Mouse (Mus musculus) liver, adult 2 months (tissue): Measurements from ENCODE around the gene Rap2a. TPM values are rescaled to one million over a fixed set of nuclear protein-coding genes. Genes with fewer than 3 reads are reported as not detected.

Experiments used
- DNase-seq: peaks from one replicate; pipeline ENCODE4 v3.0.0-alpha.2; 2011; ENCODE audit warnings: low read depth, low spot score; ENCODE audit errors: extremely low read depth
- H3K27ac ChIP-seq: fragments of 200-500 bp; replicated peaks from 2 replicates; pipeline ENCODE4 v1.5.1; 2012; ENCODE audit warnings: low read depth, mild to moderate bottlenecking, control low read depth, inconsistent platforms, low read length; ENCODE audit not compliant: insufficient read depth
- H3K27me3 ChIP-seq: fragments of 200-500 bp; 2 replicates; pipeline ENCODE4 v1.6.1; 2012; ENCODE audit warnings: mild to moderate bottlenecking, moderate library complexity, low read length, inconsistent platforms; ENCODE audit not compliant: control insufficient read depth, insufficient read depth
- H3K36me3 ChIP-seq: fragments of 200-500 bp; 2 replicates; pipeline ENCODE4 v1.6.1; 2012; ENCODE audit warnings: low read length, inconsistent platforms; ENCODE audit not compliant: control insufficient read depth, insufficient read depth
- H3K4me1 ChIP-seq: fragments of 200-500 bp; 2 replicates; pipeline ENCODE4 v1.6.1; 2011; ENCODE audit warnings: low read length; ENCODE audit not compliant: control insufficient read depth, insufficient read depth
- H3K4me3 ChIP-seq: fragments of 200-500 bp; 2 replicates; pipeline ENCODE4 v1.5.1; 2011; ENCODE audit warnings: low read depth, mild to moderate bottlenecking, control low read depth, low read length, moderate library complexity; ENCODE audit not compliant: insufficient read depth
- H3K79me2 ChIP-seq: fragments of 200-500 bp; 2 replicates; pipeline ENCODE4 v1.6.1; 2012; ENCODE audit warnings: inconsistent platforms, mild to moderate bottlenecking, low read length, moderate library complexity; ENCODE audit not compliant: control insufficient read depth, insufficient read depth
- H3K9ac ChIP-seq: fragments of 200-500 bp; 2 replicates; pipeline ENCODE4 v1.6.1; 2012; ENCODE audit warnings: low read depth, mild to moderate bottlenecking, control low read depth, inconsistent platforms, low read length
- CTCF ChIP-seq: fragments of 200-500 bp; IDR thresholded peaks from 2 replicates; pipeline ENCODE4 v1.5.1; 2011; ENCODE audit warnings: low read depth, low read length, control low read depth
- POLR2A ChIP-seq: fragments of 200-500 bp; IDR thresholded peaks from 2 replicates; pipeline ENCODE4 v1.6.1; 2011; ENCODE audit warnings: low read length, control low read depth; ENCODE audit not compliant: insufficient read depth; ENCODE audit errors: extremely low read depth
- WGBS: fragments of 180-500 bp; shearing (Covaris S2); methylation state at CpG from one replicate; pipeline ENCODE4 v1.1.7; 2018; 5-methylcytosine and 5-hydroxymethylcytosine counted together
- polyA plus RNA-seq: library from polyadenylated mRNA; depleted of rRNA; stranded (reverse); fragments of >200 nt; gene quantifications from 2 replicates; pipeline ENCODE4 v1.2.3, GENCODE M21; 2012; rRNA removed
- total RNA-seq: library from RNA; depleted of rRNA; stranded (reverse); fragments of >200 nt; gene quantifications from 2 replicates; pipeline ENCODE4 v1.2.3, GENCODE M21; 2014; rRNA removed

Gene Rap2a
- total RNA-seq (7.4 and 10.3 TPM in 2 replicates), polyA plus RNA-seq (10.7 and 12.7 TPM in 2 replicates)

DNA sequence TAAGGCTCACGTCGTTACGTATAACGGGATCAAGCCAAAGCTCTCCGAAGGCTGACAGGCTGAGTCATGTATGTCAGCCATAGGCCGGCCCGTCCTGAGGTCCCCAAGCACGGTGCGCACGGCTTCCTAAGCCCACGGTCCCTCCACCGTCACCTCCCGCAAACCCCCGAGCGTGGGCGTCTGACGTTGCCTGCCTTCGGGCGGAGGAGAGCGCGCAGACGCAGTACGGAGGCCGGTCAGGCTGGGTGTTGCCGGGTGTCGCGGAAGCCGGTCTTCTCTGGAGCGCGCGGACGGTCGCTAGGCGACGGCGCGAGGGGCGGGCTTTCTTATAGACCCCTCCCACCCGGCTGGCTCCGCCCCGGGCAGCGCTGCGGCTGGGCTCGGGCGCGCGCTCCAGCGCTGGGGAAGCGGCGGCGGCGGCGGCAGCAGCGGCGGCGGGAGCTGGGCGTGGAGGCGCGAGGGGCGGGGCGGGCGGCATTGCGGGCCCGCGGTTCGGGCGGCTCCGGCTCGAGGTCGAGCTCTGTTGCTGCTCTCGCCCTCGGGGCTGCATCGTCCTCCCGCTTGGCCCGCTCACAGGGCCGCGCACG, at the start of gene Rap2a:
Gene Rap2a (plus strand): TSS at position 463 of the 587 bp plus-strand sequence.
- Histone ChIP-seq H3K36me3 (no peaks in the 10 kb centered on the region), H3K27ac (peak within 1 kb of the TSS; percentile 93), H3K27me3 (no peaks in the 10 kb centered on the region), H3K9ac (peak within 1 kb of the TSS; percentile 85), H3K79me2 (peaks cover 11% of the 10 kb centered on the region; the same call in 1 of the 2 replicates), H3K4me1 (no peaks in the 10 kb centered on the region; the same call in 1 of the 2 replicates), H3K4me3 (peak within 1 kb of the TSS; percentile 72)
- WGBS, result 1% methylated on average over 62 of the region's 78 CpGs
- peak; percentile 87 for DNase-seq
- TF ChIP-seq POLR2A (peak; percentile 52; the same call in 1 of the 2 replicates), CTCF (no peak)

DNA sequence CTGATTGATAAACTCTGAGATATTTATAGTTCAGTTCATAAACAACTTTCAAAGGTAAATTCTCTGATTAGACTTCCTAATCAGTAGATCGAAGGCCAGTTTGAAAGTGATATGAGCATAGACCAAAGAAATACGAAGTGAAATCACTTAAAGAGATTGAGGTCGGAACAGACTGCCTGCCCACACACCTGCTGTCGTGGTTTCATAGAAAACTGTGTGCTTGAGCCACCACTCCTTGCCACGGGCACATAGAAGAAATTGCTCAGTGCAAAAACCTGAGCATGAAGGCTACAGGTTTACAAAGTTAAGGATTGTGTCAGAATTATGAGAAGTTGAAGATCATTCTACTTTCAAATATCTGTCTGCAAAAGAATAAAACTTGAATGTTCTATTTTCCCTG, 49.7 kb upstream of the Rap2a start:
- no peak overlapping the region for H3K9ac ChIP-seq
- no peak overlapping the region for H3K27ac ChIP-seq
- H3K27me3 ChIP-seq, result no peaks in the 10 kb centered on the region
- 89% methylated on average over 5 of the region's 5 CpGs for WGBS
- H3K79me2 ChIP-seq, result no peaks in the 10 kb centered on the region
- no peak overlapping the region for H3K4me3 ChIP-seq
- H3K4me1 ChIP-seq, result no peaks in the 10 kb centered on the region
- H3K36me3 ChIP-seq, result peaks cover 35% of the 10 kb centered on the region
- no peak for DNase-seq
- TF ChIP-seq POLR2A, result no peak
- TF ChIP-seq CTCF, result no peak

DNA sequence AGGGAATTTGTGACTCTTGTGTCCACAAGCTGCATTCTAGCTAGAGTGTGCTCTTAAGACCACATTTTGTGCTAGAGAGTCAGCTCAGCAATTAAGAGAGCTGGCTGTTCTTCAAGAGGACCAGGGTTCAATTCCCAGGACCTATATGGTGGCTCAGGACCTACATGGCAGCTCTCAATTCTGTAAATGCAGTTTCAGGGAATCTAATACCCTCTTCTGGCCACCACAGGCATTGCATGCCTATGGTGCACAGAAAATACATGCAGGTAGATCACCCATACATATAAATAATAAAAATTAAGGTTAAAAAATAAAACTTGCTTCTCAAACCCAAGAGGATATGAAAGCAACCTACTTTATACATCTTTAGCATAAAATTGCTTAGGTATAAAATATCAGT, 45.5 kb upstream of the Rap2a start:
- no peaks in the 10 kb centered on the region for H3K27me3 ChIP-seq
- H3K4me1 ChIP-seq, result no peaks in the 10 kb centered on the region; the same call in 1 of the 2 replicates
- no peak overlapping the region for H3K27ac ChIP-seq
- H3K36me3 ChIP-seq, result peaks cover 12% of the 10 kb centered on the region; the same call in 1 of the 2 replicates
- H3K79me2 ChIP-seq, result no peaks in the 10 kb centered on the region
- H3K9ac ChIP-seq, result no peak overlapping the region
- TF ChIP-seq POLR2A (no peak), CTCF (peak; percentile 36)
- peak; percentile 15 for DNase-seq
- no peak overlapping the region for H3K4me3 ChIP-seq

GRCm38 (mm10) chr14:120433931-120434398, 44.3 kb upstream of the Rap2a start:
- H3K36me3 ChIP-seq, result peaks cover 7% of the 10 kb centered on the region; the same call in 1 of the 2 replicates
- WGBS, result 78% methylated on average over 8 of the region's 8 CpGs
- H3K79me2 ChIP-seq, result no peaks in the 10 kb centered on the region
- no peaks in the 10 kb centered on the region; the same call in 1 of the 2 replicates for H3K4me1 ChIP-seq
- no peak overlapping the region for H3K27ac ChIP-seq
- no peak overlapping the region for H3K4me3 ChIP-seq
- DNase-seq, result no peak
- no peak overlapping the region for H3K9ac ChIP-seq
- no peak for TF ChIP-seq POLR2A
- TF ChIP-seq CTCF, result no peak
- H3K27me3 ChIP-seq, result no peaks in the 10 kb centered on the region

- WGBS, result 93% methylated on average over 1 of the region's 1 CpGs
Measured at GRCm38 (mm10) chr14:120434831-120435230, 43.4 kb upstream of the Rap2a start.

GRCm38 (mm10) chr14:120440716-120441115, 37.5 kb upstream of the Rap2a start:
- H3K27ac ChIP-seq, result no peak overlapping the region
- TF ChIP-seq CTCF (no peak), POLR2A (no peak)

More at GRCm38 (mm10) chr14:120434831-120435230, 43.4 kb upstream of the Rap2a start:
- H3K79me2 ChIP-seq, result no peaks in the 10 kb centered on the region
- no peak for TF ChIP-seq CTCF
- no peak for TF ChIP-seq POLR2A
- H3K9ac ChIP-seq, result no peak overlapping the region
- H3K27me3 ChIP-seq, result no peaks in the 10 kb centered on the region
- no peaks in the 10 kb centered on the region; the same call in 1 of the 2 replicates for H3K4me1 ChIP-seq
- no peak overlapping the region for H3K27ac ChIP-seq
- no peak overlapping the region for H3K4me3 ChIP-seq
- peak; percentile 58 for DNase-seq
- 0 out of 2 replicates have a peak, but pooled peaks cover 2% of the 10 kb centered on the region for H3K36me3 ChIP-seq

More at GRCm38 (mm10) chr14:120440716-120441115, 37.5 kb upstream of the Rap2a start:
- Histone ChIP-seq H3K36me3 (no peaks in the 10 kb centered on the region), H3K9ac (no peak overlapping the region), H3K4me1 (no peaks in the 10 kb centered on the region), H3K27me3 (no peaks in the 10 kb centered on the region), H3K79me2 (no peaks in the 10 kb centered on the region), H3K4me3 (no peak overlapping the region)
- no peak for DNase-seq
